Mouse (Mus musculus): Measurements from ENCODE around the gene Btrc. TPM values are rescaled to one million over a fixed set of nuclear protein-coding genes. Genes with fewer than 3 reads are reported as not detected.
"Not testable (repeated sequence)": the region's sequence is repeated elsewhere in the genome, so short reads cannot be mapped to it uniquely, and the experiment has no call there.

The Btrc gene
- polyA plus RNA-seq (2012; rRNA removed), result 68.3 and 71.7 TPM in 2 replicates

DNA sequence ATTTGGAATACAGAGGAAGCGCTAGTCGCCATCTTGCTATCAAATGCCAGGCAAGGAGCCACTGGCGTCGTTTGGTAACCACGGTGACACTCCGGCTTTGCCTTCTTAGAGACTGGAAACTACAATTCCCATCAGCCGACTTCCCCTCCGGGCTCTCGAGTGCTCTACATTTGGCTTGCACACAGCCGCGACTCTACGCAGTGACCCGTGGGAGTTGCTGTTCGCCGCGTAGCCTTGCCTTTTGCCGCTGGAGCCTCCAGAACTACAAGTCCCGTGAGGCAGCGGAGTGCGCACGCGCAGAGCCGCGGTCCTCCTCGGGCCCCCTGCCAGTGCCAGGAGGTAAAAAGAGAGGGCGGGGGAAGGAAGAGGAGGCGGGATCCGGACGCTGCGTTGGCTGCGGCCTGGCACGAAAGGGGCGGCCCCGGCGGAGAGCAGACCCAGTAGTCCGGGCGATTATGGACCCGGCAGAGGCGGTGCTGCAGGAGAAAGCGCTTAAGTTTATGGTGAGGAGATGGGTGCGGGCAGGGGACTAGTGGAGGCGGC is at the start of gene Btrc:
Gene Btrc (plus strand): TSS at position 351 of the 543 bp plus-strand sequence.
- DNase-seq (ENCODE audit: extremely low spot score in 1 of 2, low spot score in 1 of 2), result peak; percentile 100

DNA sequence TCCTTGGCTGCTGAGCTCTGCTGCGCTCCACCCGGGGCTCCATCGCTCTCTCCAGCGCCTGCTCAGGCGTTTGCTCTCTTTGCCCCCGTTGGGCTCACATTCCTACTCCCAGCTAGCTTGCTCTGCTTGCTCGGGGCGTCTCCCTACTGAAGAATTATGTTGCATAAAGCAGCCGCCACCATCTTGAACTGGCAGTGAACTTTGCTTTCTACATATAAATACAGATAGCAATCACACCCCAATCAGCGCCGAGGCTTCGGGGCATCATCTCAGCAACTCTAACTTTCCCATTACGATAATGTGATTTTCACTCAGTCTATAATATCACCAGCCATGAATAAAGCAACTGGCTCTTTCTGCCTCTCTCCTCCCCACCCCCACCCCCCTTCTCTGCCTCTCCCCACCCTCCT is 46.1 kb upstream of the Btrc start:
- no peak for DNase-seq (ENCODE audit: extremely low spot score in 1 of 2, low spot score in 1 of 2)

DNA sequence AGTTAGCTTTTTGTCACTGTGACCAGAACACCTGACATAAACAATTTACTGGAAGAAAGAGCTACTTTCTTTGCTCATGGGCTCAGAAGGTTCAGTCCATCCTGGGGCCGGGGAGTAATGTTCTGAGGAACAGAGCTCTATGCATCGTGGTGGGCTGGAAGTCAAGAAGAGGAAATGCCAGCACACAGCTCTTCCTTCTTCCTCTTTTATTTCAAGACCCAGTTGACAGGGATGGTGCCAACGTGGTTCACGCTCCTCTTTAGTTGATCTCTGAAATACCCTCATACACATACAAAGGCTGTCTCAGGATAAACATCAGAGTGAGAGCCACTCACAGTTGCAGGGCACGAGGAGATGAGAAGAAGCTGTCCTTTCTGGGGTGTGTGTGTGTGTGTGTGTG is 42.5 kb upstream of the Btrc start:
- DNase-seq (ENCODE audit: extremely low spot score in 1 of 2, low spot score in 1 of 2), result no peak

DNA sequence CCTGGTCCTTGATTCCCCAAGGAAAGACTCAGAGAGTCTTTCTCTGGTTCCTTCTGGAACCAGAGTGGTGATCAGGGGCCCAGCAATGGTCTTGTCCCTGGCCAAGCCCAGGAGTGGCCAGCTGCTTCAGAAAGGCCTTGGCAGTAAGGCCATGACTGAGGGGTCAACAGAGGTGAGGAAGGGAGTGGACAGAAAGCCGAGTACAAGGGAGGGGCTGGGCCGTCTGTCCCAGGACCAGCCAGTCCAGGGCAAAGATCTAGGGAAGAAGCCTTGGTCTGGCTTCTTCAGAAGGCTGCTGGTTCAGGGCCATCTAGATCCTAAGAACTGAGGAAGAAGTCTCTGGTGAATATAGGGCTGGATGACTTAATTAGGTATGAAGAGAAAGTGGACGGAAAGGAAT is 34.5 kb upstream of the Btrc start:
- no peak for DNase-seq (ENCODE audit: extremely low spot score in 1 of 2, low spot score in 1 of 2)

DNA sequence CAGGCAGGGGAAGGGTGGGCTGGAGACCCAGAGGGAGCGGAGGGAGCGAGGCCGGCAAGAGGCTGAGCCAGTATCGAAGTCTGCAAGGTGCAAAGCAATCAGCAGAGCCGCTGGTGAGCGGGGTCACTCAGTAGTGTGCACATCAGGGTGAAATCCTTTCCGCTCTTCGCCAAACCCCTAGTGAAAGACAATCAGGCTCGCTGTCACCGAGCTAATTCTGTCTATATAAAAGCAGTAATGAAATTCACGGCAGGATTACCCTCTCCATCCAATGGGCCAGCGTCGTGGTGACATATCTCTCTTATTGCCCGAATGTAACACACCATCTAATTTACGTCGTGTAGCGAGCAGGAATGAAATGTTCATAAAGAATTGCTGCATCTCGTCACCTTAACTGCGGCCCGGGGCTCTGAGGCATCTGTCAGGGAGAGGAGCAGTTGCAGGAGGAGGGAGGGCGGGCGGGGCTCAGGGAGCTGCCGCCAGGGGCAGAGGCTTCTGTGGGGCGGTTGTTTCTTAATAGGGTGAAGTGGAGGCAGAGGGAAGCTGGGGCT is 33.7 kb upstream of the Btrc start:
- DNase-seq (ENCODE audit: extremely low spot score in 1 of 2, low spot score in 1 of 2), result no peak

DNA sequence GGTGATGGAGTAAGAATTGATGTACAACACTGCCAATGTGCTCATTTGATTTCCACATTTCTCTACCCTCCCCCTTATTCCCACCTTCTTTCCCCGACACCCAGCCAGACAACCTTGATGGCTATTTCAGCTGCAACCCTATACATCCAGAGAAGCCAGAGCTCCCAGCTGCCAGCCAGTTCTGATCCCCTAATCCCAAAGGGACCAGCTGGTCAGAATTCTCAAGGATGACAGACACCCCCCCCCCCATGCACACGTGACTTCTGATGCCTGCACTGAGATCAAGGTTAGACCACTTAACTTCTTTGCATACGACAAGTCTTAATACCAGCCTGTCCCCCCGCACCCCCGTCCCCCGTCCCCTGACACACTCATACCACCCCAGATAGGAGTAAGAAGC is 26.8 kb upstream of the Btrc start:
- DNase-seq (ENCODE audit: extremely low spot score in 1 of 2, low spot score in 1 of 2), result no peak

- peak; percentile 78 to 86 for DNase-seq (ENCODE audit: extremely low spot score in 1 of 2, low spot score in 1 of 2)
Observed at GRCm38 (mm10) chr19:45338182-45338581, 25.4 kb upstream of the Btrc start.

GRCm38 (mm10) chr19:45343941-45344340 is 19.6 kb upstream of the Btrc start:
- peak; percentile 39 to 71 for DNase-seq (ENCODE audit: extremely low spot score in 1 of 2, low spot score in 1 of 2)

DNA sequence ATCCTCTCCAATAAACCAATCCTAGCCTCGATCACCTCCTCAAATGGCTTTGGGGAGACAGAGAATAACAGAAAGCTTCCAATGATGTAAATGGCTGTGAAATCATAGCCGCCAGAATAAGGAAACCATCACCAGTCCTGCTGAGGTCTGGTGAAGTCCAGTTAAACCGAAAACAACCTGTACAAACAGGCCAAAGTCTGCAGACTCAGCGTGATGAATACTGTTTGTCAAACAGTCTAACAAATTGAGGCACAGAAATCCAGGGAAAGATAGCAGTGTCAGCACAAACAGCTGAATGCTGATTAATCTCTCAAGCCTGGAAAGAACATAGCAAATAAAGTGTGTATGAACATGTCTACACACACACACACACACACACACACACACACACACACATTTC is 15.3 kb upstream of the Btrc start:
- DNase-seq (ENCODE audit: extremely low spot score in 1 of 2, low spot score in 1 of 2), result no peak

GRCm38 (mm10) chr19:45350456-45350855 is 13.1 kb upstream of the Btrc start:
- no peak for DNase-seq (ENCODE audit: extremely low spot score in 1 of 2, low spot score in 1 of 2)

DNA sequence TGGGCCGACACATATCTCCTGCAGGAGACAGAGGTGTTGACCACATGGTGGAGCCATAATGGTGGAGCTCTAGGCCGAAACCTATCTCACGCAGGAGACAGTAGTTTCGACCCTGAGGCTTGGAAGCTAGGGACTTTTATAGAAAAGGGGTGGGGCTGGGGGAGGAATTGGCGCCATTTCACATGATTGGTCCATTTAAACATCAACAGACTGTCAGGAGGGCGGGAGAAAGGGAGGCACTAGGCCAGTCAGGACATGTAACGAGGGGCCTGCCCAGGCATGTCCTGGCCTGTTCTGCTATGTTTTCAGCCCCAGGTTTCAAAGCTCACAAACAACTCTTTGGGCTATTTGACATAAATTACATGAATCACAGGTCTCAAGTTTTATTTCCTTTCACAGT is 10.8 kb upstream of the Btrc start:
- not testable (repeated sequence) for DNase-seq (ENCODE audit: extremely low spot score in 1 of 2, low spot score in 1 of 2)

GRCm38 (mm10) chr19:45355678-45356077 is 7.9 kb upstream of the Btrc start:
- DNase-seq (ENCODE audit: extremely low spot score in 1 of 2, low spot score in 1 of 2), result peak in 1 of 2 experiments; percentile 48

DNA sequence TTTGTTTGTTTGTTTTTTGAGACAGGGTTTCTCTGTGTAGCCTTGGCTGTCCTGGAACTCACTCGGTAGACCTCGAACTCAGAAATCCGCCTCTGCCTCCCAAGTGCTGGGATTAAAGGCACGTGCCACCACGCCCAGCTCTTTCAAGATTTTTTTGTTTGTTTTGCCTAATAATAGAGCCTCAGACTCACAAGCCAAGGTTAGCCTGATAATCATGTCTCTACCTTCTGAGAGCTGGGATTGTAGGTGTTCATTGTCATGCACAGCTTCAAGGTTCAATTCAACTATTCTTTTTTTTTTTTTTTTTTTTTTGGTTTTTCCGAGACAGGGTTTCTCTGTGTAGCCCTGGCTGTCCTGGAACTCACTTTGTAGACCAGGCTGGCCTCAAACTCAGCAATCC is 6.7 kb upstream of the Btrc start:
- not testable (repeated sequence) for DNase-seq (ENCODE audit: extremely low spot score in 1 of 2, low spot score in 1 of 2)

GRCm38 (mm10) chr19:45360486-45360885 is 3.0 kb upstream of the Btrc start:
- DNase-seq (ENCODE audit: extremely low spot score in 1 of 2, low spot score in 1 of 2), result no peak

DNA sequence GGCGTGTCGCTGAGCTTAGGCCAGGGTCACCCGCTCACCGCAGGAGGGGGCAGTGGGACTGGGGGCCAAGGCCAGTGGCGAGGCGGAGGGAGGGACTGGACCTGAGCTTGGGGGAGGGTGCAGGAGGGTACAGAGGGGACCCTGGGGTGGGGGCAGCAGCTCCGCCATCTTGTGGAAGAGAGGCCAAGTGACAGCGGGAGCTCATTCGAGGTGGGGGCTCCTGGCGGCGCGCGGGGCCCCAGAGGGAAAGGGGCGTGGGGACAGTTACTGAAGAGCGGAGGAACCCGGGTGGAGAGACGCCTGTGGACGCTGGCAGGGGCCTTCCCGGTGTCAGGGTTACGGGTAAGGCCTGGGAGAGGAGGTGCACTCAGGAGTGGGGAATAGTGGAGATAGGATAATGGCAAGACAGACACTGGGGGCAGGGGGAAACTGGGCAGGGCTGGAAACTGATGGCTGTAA is 428 bp downstream of the Btrc start:
- DNase-seq (ENCODE audit: extremely low spot score in 1 of 2, low spot score in 1 of 2), result no peak

DNA sequence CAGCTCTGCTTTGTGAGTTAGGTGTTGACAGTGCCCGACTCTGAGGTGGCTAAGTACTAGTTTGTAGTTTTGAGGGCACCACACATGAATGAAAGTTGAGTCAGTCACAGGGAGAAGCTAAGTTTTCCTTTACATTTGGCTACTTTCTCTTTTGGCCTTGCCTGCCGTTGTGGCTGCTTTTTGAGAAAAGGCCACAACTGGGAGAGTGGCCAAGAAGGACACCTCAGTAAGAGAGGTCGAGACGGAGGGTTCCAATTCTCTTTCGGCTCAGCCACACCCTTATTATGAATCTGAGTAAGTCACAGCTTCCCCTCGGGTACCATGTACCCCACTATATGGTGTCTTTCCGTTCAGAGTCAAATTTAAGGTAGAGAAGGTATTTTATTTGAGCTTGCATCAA is 3.1 kb downstream of the Btrc start:
- DNase-seq (ENCODE audit: extremely low spot score in 1 of 2, low spot score in 1 of 2), result no peak

GRCm38 (mm10) chr19:45384815-45385214 is 21.3 kb downstream of the Btrc start:
- not testable (repeated sequence) for DNase-seq (ENCODE audit: extremely low spot score in 1 of 2, low spot score in 1 of 2)

DNA sequence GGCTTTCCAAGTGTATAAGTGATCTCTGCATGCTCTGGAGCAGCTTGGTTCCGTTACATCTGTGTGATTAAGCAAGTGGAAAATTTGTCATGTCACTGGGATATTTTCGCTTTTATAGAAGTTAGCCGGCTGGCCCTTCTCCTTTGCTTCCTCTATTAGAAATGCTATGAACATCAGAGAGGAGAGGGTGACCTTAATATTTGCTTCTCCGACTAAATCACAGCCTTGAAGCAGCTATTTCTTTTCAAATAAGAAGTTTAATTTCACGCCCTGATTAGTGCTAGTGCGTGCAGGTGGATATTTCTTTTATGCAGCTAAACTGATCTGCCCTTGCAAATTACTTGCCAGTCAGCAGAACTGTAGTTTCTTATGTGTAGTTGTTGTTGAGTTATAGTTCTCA is 25.0 kb downstream of the Btrc start:
- DNase-seq (ENCODE audit: extremely low spot score in 1 of 2, low spot score in 1 of 2), result no peak

DNA sequence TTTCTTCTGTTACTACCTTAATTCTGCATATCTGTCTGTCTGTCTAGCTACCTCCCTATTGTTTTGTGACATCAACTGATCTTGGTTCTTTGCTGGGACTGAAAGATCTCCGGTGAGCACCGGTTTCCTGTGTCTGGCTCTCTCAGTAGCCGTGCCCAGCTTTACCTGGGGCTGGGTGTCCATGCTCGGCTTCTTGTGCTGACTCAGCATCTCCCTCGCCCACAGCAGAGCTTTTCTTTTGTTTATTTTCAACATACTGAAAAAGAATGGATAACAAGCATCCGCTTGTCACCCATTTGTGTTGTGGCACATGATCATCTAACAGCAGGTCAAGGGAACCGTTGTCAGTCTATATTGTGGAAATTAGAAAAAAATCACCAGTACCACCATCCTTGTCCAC is 30.5 kb downstream of the Btrc start:
- no peak for DNase-seq (ENCODE audit: extremely low spot score in 1 of 2, low spot score in 1 of 2)

- no peak for DNase-seq (ENCODE audit: extremely low spot score in 1 of 2, low spot score in 1 of 2)
Observed at GRCm38 (mm10) chr19:45411000-45411399, 47.5 kb downstream of the Btrc start.

DNA sequence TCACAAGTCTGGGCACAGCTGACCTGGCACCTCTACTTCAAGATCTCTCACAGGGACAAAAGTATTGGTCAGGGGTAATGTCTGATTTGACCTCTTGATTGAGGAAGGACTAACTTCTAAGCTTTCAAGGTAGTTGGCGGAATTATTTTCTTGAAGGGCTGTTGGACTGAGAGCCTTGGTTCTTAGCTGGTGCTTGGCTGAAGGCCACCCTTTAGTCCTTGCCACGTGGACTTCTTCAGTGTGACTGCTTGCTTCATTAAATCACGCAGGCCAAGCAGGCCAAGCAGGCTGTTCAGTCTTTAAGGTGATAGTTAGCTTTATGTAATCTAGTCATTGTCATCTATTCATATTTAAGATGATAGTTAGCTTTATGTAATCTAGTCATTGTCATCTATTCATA is 49.2 kb downstream of the Btrc start:
- DNase-seq (ENCODE audit: extremely low spot score in 1 of 2, low spot score in 1 of 2), result no peak

- DNase-seq (ENCODE audit: extremely low spot score in 1 of 2, low spot score in 1 of 2), result no peak
Observed at GRCm38 (mm10) chr19:45413966-45414365, 50.4 kb downstream of the Btrc start.

DNA sequence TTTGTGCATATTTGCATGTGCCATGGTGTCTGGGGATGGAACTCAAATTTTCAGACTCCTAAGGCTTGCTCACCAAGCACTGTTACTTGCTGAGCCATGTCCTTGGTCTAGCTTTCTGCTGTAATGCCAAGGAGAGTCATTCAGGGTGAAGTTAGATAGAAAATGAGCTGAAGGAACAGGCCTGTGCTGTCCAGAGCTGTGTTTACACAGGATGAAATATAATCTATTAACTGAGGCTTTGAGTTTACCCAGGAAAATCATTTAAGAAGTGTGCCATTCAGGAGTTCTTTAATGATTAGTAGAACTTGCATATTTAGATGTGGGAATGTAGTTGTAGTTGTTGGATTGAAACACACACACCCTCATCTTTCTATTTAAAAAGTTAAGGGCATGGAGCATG is 54.1 kb downstream of the Btrc start:
- DNase-seq (ENCODE audit: extremely low spot score in 1 of 2, low spot score in 1 of 2), result no peak
